Mouse (Mus musculus) thymus, adult 18-20 months (tissue): ENCODE results near the gene Ptrh1.

ENCODE experiments used
- DNase-seq, 2 experiments: peaks; one replicate each; pipeline ENCODE4 v3.0.0; 2022; ENCODE audit warnings: mixed read lengths in 2 of 2

Gene Ptrh1

GRCm38 (mm10) chr2:32775359-32776074 is at the start of gene Ptrh1, which contains the start of gene Ttc16:
Ptrh1 (plus strand) TSS chr2:32775786.
Ttc16 (minus strand) TSS chr2:32775633.
- DNase-seq, result peak; percentile 93 to 96

GRCm38 (mm10) chr2:32727435-32727834 is 48.2 kb upstream of the Ptrh1 start:
- DNase-seq, result peak; percentile 69 to 79

GRCm38 (mm10) chr2:32728463-32728862 is 47.1 kb upstream of the Ptrh1 start:
- DNase-seq, result no peak

- no peak for DNase-seq
Observed at GRCm38 (mm10) chr2:32729547-32729946, 46.0 kb upstream of the Ptrh1 start.

- no peak for DNase-seq
Observed at GRCm38 (mm10) chr2:32730854-32731253, 44.7 kb upstream of the Ptrh1 start.

- DNase-seq, result no peak
Observed at GRCm38 (mm10) chr2:32731911-32732310, 43.7 kb upstream of the Ptrh1 start.

- no peak for DNase-seq
Observed at GRCm38 (mm10) chr2:32732695-32733094, 42.9 kb upstream of the Ptrh1 start.

GRCm38 (mm10) chr2:32734480-32734879 is 41.1 kb upstream of the Ptrh1 start:
- no peak for DNase-seq

GRCm38 (mm10) chr2:32734933-32735332 is 40.7 kb upstream of the Ptrh1 start:
- DNase-seq, result no peak

- DNase-seq, result no peak
Observed at GRCm38 (mm10) chr2:32736306-32736829, 39.2 kb upstream of the Ptrh1 start.

GRCm38 (mm10) chr2:32737008-32737407 is 38.6 kb upstream of the Ptrh1 start:
- no peak for DNase-seq

GRCm38 (mm10) chr2:32739311-32739710 is 36.3 kb upstream of the Ptrh1 start:
- no peak for DNase-seq

- no peak for DNase-seq
Observed at GRCm38 (mm10) chr2:32740916-32741272, 34.7 kb upstream of the Ptrh1 start, which contains the start of gene 6330409D20Rik. 6330409D20Rik (minus strand) TSS chr2:32741016.

GRCm38 (mm10) chr2:32741273-32742172 is 34.1 kb upstream of the Ptrh1 start:
- no peak for DNase-seq

GRCm38 (mm10) chr2:32742173-32742531 is 33.4 kb upstream of the Ptrh1 start:
- no peak for DNase-seq

GRCm38 (mm10) chr2:32744272-32744982 is 31.2 kb upstream of the Ptrh1 start:
- no peak for DNase-seq

- no peak for DNase-seq
Observed at GRCm38 (mm10) chr2:32749082-32749481, 26.5 kb upstream of the Ptrh1 start.

GRCm38 (mm10) chr2:32750199-32750598 is 25.4 kb upstream of the Ptrh1 start:
- no peak for DNase-seq

- no peak for DNase-seq
Observed at GRCm38 (mm10) chr2:32750887-32751664, 24.5 kb upstream of the Ptrh1 start.

- no peak for DNase-seq
Observed at GRCm38 (mm10) chr2:32751665-32752033, 23.9 kb upstream of the Ptrh1 start.

- no peak for DNase-seq
Observed at GRCm38 (mm10) chr2:32752181-32752580, 23.4 kb upstream of the Ptrh1 start.

GRCm38 (mm10) chr2:32756674-32757055 is 18.9 kb upstream of the Ptrh1 start:
- no peak for DNase-seq
